ENCODE assay signal across 27 mouse cellular contexts in the genomic region with DNA sequence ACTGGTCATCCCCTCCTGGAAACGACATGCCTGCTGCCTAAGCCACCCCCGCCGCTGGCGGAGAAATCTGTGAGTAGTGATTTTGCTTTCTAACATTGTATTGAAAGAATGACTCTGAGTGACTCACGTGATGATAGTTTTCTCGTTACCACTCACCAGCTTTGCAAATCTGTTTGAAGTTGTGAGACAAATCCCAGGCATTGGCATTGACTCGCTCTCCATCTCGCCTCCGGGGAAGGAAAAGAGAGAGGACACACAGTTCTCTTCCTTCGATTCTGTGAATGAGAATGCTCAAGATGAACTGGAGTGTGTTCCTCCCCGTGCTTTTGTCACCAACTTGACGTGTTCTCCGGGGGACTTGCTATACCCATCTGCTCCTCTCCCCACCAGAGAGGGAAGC. TPM values are rescaled to one million over a fixed set of nuclear protein-coding genes. Genes with fewer than 3 reads are reported as not detected.
DNase-seq lines count a peak whose midpoint lies in the region; ATAC-seq and TF ChIP-seq lines count a peak whose summit lies in the region.
"Had no signal": no experiment of that assay in that cellular context is flagged by ENCODE, and none has a peak within 500 bp of the region (broad histone marks: within the 10 kb centered on the region; RNA-seq: fewer than 3 reads in every experiment).

No protein-coding gene starts in this region.

- no peak for ATAC-seq in heart, embryonic 11.5 days (replicated peaks; ENCODE audit: insufficient number of reproducible peaks, low FRiP score, low TSS enrichment)
- peak; percentile 15; the same call in 1 of the 2 replicates for ATAC-seq in heart, postnatal 0 days (ENCODE audit: insufficient read depth, low read depth)
- ATAC-seq: activated CD4-positive, CD25-positive, alpha-beta regulatory T cell, adult 4 months; forebrain, embryonic 13.5 days; intestine, embryonic 15.5 days; midbrain, embryonic 13.5 days had no signal

- no peaks in the 10 kb centered on the region for H3K27me3 ChIP-seq in heart, embryonic 11.5 days (ENCODE audit: control insufficient read depth, insufficient read depth, low read length)
- no peaks in the 10 kb centered on the region for H3K27me3 ChIP-seq in heart, postnatal 0 days (ENCODE audit: control insufficient read depth, insufficient read depth, low read length)
- H3K27me3 ChIP-seq in heart, adult 2 months (ENCODE audit: control insufficient read depth, insufficient read depth, low read length), result no peaks in the 10 kb centered on the region
- H3K27me3 ChIP-seq: forebrain, embryonic 13.5 days; hindbrain, embryonic 15.5 days; intestine, embryonic 15.5 days; liver, embryonic 15.5 days; midbrain, embryonic 13.5 days; neural tube, embryonic 12.5 days had no signal

- H3K79me2 ChIP-seq in heart, adult 2 months (replicated peaks; ENCODE audit: control insufficient read depth, insufficient read depth, low read length), result no peaks in the 10 kb centered on the region

- no peak for TF ChIP-seq CTCF in heart, postnatal 0 days (IDR thresholded peaks at IDR 0.05; ENCODE audit: low read depth)
- TF ChIP-seq CTCF in heart, adult 2 months (IDR thresholded peaks at IDR 0.05), result no peak

- intact Hi-C loops in heart, postnatal 25 days (cut with DNase I), result no loop called here
- intact Hi-C loops in heart, adult 2 months (cut with DNase I), result loop anchor here (10.0 kb wide), 1 partner anchor 1232 kb away; no protein-coding TSS in a partner anchor
- intact Hi-C loops in left cerebral cortex, postnatal 25 days (cut with DNase I), result no loop called here
- intact Hi-C loops in left cerebral cortex, postnatal 10 days (cut with DNase I), result no loop called here

- H3K27ac ChIP-seq in heart, embryonic 11.5 days (ENCODE audit: low read depth, low read length), result no peak overlapping the region
- H3K27ac ChIP-seq in heart, postnatal 0 days (ENCODE audit: low read depth), result peak overlapping the region; percentile 38; the same call in 1 of the 2 replicates
- H3K27ac ChIP-seq in heart, adult 2 months, result no peak overlapping the region
- H3K27ac ChIP-seq: forebrain, embryonic 13.5 days; hindbrain, embryonic 15.5 days; intestine, embryonic 15.5 days; liver, embryonic 15.5 days; lung, embryonic 15.5 days; midbrain, embryonic 13.5 days; neural tube, embryonic 12.5 days had no signal

- no peaks in the 10 kb centered on the region for H3K36me3 ChIP-seq in heart, embryonic 11.5 days (ENCODE audit: control insufficient read depth, insufficient read depth, low read length)
- no peaks in the 10 kb centered on the region for H3K36me3 ChIP-seq in heart, postnatal 0 days (replicated peaks; ENCODE audit: control insufficient read depth, insufficient read depth, low read length)
- no peaks in the 10 kb centered on the region for H3K36me3 ChIP-seq in heart, adult 2 months (ENCODE audit: control insufficient read depth, insufficient read depth, low read length)
- H3K36me3 ChIP-seq: hindbrain, embryonic 15.5 days; intestine, embryonic 15.5 days; liver, embryonic 15.5 days; lung, embryonic 15.5 days; midbrain, embryonic 13.5 days; neural tube, embryonic 12.5 days had no signal

- no peak for TF ChIP-seq EP300 in heart, postnatal 0 days (IDR thresholded peaks at IDR 0.05; ENCODE audit: low read depth)
- TF ChIP-seq EP300 in heart, adult 2 months (IDR thresholded peaks at IDR 0.05; ENCODE audit: insufficient read depth, low read depth, low read length), result no peak

- TF ChIP-seq POLR2A in heart, adult 2 months (IDR thresholded peaks at IDR 0.05; ENCODE audit: insufficient read depth, low read depth, low read length), result no peak

- WGBS in heart, embryonic 11.5 days (ENCODE audit: insufficient replicate concordance), result 30% methylated on average over 13 of the region's 13 CpGs
- 21% methylated on average over 13 of the region's 13 CpGs for WGBS in heart, postnatal 0 days
- 45% methylated on average over 13 of the region's 13 CpGs for WGBS in heart, adult 2 months

- no peak overlapping the region; the same call in 1 of the 2 replicates for H3K9ac ChIP-seq in heart, embryonic 11.5 days (ENCODE audit: low read depth, low read length)
- H3K9ac ChIP-seq in heart, postnatal 0 days (replicated peaks; ENCODE audit: low read depth, low read length), result no peak overlapping the region
- no peak overlapping the region for H3K9ac ChIP-seq in heart, adult 2 months (ENCODE audit: low read depth, low read length)
- H3K9ac ChIP-seq: forebrain, embryonic 13.5 days; hindbrain, embryonic 15.5 days; intestine, embryonic 15.5 days; liver, embryonic 15.5 days; lung, embryonic 15.5 days; midbrain, embryonic 13.5 days; neural tube, embryonic 12.5 days had no signal

- H3K4me2 ChIP-seq in heart, embryonic 11.5 days, result peak overlapping the region; percentile 53
- peak overlapping the region; percentile 36 for H3K4me2 ChIP-seq in heart, postnatal 0 days (ENCODE audit: low read depth, low read length)
- H3K4me2 ChIP-seq: forebrain, embryonic 13.5 days; hindbrain, embryonic 15.5 days; intestine, embryonic 15.5 days; liver, embryonic 15.5 days; lung, embryonic 15.5 days; midbrain, embryonic 13.5 days; neural tube, embryonic 12.5 days had no signal

- no peak overlapping the region for H3K4me3 ChIP-seq in heart, embryonic 11.5 days (ENCODE audit: low read depth, low read length)
- H3K4me3 ChIP-seq in heart, postnatal 0 days (ENCODE audit: low read depth, low read length), result peak overlapping the region; percentile 6; the same call in 1 of the 2 replicates
- H3K4me3 ChIP-seq in heart, adult 2 months, result no peak overlapping the region
- H3K4me3 ChIP-seq: forebrain, embryonic 13.5 days; hindbrain, embryonic 15.5 days; intestine, embryonic 15.5 days; liver, embryonic 15.5 days; lung, embryonic 15.5 days; midbrain, embryonic 13.5 days; neural tube, embryonic 12.5 days had no signal

- no peaks in the 10 kb centered on the region for H3K9me3 ChIP-seq in heart, embryonic 11.5 days (replicated peaks; ENCODE audit: control insufficient read depth, low read length)
- H3K9me3 ChIP-seq in heart, postnatal 0 days (replicated peaks; ENCODE audit: control insufficient read depth, low read length), result no peaks in the 10 kb centered on the region
- H3K9me3 ChIP-seq: forebrain, embryonic 13.5 days; hindbrain, embryonic 15.5 days; intestine, embryonic 15.5 days; liver, embryonic 15.5 days; lung, embryonic 15.5 days; megakaryocyte, embryonic 14.5 days; midbrain, embryonic 13.5 days; neural tube, embryonic 12.5 days had no signal

- no peak for DNase-seq in heart, postnatal 25 days (ENCODE audit: low spot score)
- no peak for DNase-seq in heart, postnatal 0 days (ENCODE audit: low spot score)
- DNase-seq in heart, adult 2 months, result no peak
- peak; percentile 12 to 24 for DNase-seq in left cerebral cortex, postnatal 25 days (ENCODE audit: low spot score in 2 of 2)
- DNase-seq in left cerebral cortex, postnatal 10 days (ENCODE audit: extremely low spot score in 1 of 2, low spot score in 2 of 2), result no peak
- peak; percentile 38 for DNase-seq in telencephalon, adult 2 months (ENCODE audit: low read depth, low spot score)
- no peak for DNase-seq in ovary, postnatal 10 days (ENCODE audit: low spot score)
- DNase-seq: adrenal gland, adult 8-10 months; cerebellum, adult 9-10 months; gastrocnemius, postnatal 36 days; kidney, adult 8-10 months; kidney, postnatal 10 days; liver; lung, postnatal 36 days; retina, postnatal 1 day; right cerebral cortex, postnatal 4 days; thymus, postnatal 25 days had no signal

- peaks cover 12% of the 10 kb centered on the region for H3K4me1 ChIP-seq in heart, embryonic 11.5 days (ENCODE audit: control insufficient read depth, insufficient read depth, low read length)
- H3K4me1 ChIP-seq in heart, postnatal 0 days (ENCODE audit: control insufficient read depth, insufficient read depth), result peaks cover 31% of the 10 kb centered on the region
- peaks cover 3% of the 10 kb centered on the region for H3K4me1 ChIP-seq in heart, adult 2 months (ENCODE audit: control insufficient read depth, insufficient read depth, low read length)
- H3K4me1 ChIP-seq: hindbrain, embryonic 15.5 days; intestine, embryonic 15.5 days; liver, embryonic 15.5 days; midbrain, embryonic 13.5 days; neural tube, embryonic 12.5 days had no signal

RNA-seq across cellular contexts. Expression of gene Neb, which starts 11.0 kb away (rescaled TPM):
- 1.8 and 3.2 TPM in 2 replicates for polyA plus RNA-seq in heart, embryonic 11.5 days (2014; fragmentation: Nextera tagmentation; extraction: Ambion mirVana)
- 1 to 10 TPM; 4.8 to 5.2 TPM for total RNA-seq in heart, postnatal 25 days (2021)
- total RNA-seq in heart, postnatal 0 days (2014; rRNA removed; ENCODE audit: low replicate concordance), result 1.4 and 6.0 TPM in 2 replicates
- polyA plus RNA-seq in heart, postnatal 0 days (2015; fragmentation: Nextera tagmentation; extraction: Ambion mirVana), result 2.1 and 4.4 TPM in 2 replicates
- 10 to 100 TPM in 1 of 2 experiments, 1 to 10 TPM in 1; 7.6 to 10.2 TPM for total RNA-seq in heart, adult 2 months (2021)
- polyA plus RNA-seq in heart, adult 2 months (2012; rRNA removed), result 1.0 and 3.2 TPM in 2 replicates
- 1 to 10 TPM in 1 of 2 experiments, under 1 TPM in 1; 0.99 to 1.1 TPM for total RNA-seq in left cerebral cortex, postnatal 25 days (2021)
- 1 to 10 TPM; 4.2 to 5.3 TPM for total RNA-seq in left cerebral cortex, postnatal 10 days (2021)

RNA-seq across cellular contexts. Expression of gene Arl5a, which starts 57.5 kb away (rescaled TPM):
- 74.4 and 95.6 TPM in 2 replicates for polyA plus RNA-seq in heart, embryonic 11.5 days (2014; fragmentation: Nextera tagmentation; extraction: Ambion mirVana)
- total RNA-seq in heart, postnatal 25 days (2021), result 10 to 100 TPM; 35.3 to 38.2 TPM
- 57.5 and 73.2 TPM in 2 replicates for total RNA-seq in heart, postnatal 0 days (2014; rRNA removed; ENCODE audit: low replicate concordance)
- polyA plus RNA-seq in heart, postnatal 0 days (2015; fragmentation: Nextera tagmentation; extraction: Ambion mirVana), result 23.9 and 26.2 TPM in 2 replicates
- total RNA-seq in heart, adult 2 months (2021), result 10 to 100 TPM; 32.5 to 33.9 TPM
- polyA plus RNA-seq in heart, adult 2 months (2012; rRNA removed), result 10.0 and 23.9 TPM in 2 replicates
- total RNA-seq in left cerebral cortex, postnatal 25 days (2021), result 10 to 100 TPM; 63.0 to 64.2 TPM
- 10 to 100 TPM; 73.5 to 80.7 TPM for total RNA-seq in left cerebral cortex, postnatal 10 days (2021)

Comparison
In these comparisons a context has a peak if more than half of its experiments do, and no peak if none do; other contexts are left out.
1. DNase-seq: peak in left cerebral cortex, postnatal 25 days (2 of 2) and telencephalon, adult 2 months (single experiment); none in heart, postnatal 25 days (single experiment), heart, postnatal 0 days (single experiment), heart, adult 2 months (0 of 2), left cerebral cortex, postnatal 10 days (0 of 2) and ovary, postnatal 10 days (single experiment).